Mouse (Mus musculus): ENCODE measurements at regions not wholly inside any gene's neighbourhood (a gene's known extent, or its start where the extent isn't known, plus 50 kb on each side); places are given as distances from the start of the nearest gene placed in this dataset.

GRCm38 (mm10) chr16:15237836-15238235, 79.4 kb upstream of the Gm21897 start:
- no peak for TF ChIP-seq CTCF (IDR thresholded peaks at IDR 0.05; ENCODE audit: extremely low read depth, insufficient read depth, low read length)
- no peak for TF ChIP-seq POLR2A (IDR thresholded peaks at IDR 0.05; ENCODE audit: extremely low read depth, insufficient read depth, low read length)
